Mouse (Mus musculus): Measurements from ENCODE around the gene Prkcz.

Gene Prkcz

GRCm38 (mm10) chr4:155239494-155239893 is 121.7 kb downstream of the Prkcz start:
- no peak for DNase-seq

GRCm38 (mm10) chr4:155238276-155238675 is 122.9 kb downstream of the Prkcz start:
- peak; percentile 74 for DNase-seq

GRCm38 (mm10) chr4:155236737-155237385 is 124.3 kb downstream of the Prkcz start:
- DNase-seq: peak; percentile 32

GRCm38 (mm10) chr4:155235311-155236119 is 125.6 kb downstream of the Prkcz start:
- DNase-seq: peak; percentile 92

GRCm38 (mm10) chr4:155234371-155235310 is 126.5 kb downstream of the Prkcz start:
- peak; percentile 52 for DNase-seq

- peak; percentile 78 for DNase-seq
These were observed 127.3 kb downstream of the Prkcz start for GRCm38 (mm10) chr4:155233878-155234277.

- peak; percentile 62 for DNase-seq
These were observed 132.7 kb downstream of the Prkcz start for GRCm38 (mm10) chr4:155228461-155228860.

GRCm38 (mm10) chr4:155227986-155228385 is 133.2 kb downstream of the Prkcz start:
- no peak for DNase-seq

- no peak for DNase-seq
These were observed 135.2 kb downstream of the Prkcz start for GRCm38 (mm10) chr4:155225918-155226317.

GRCm38 (mm10) chr4:155223594-155224528 is 137.3 kb downstream of the Prkcz start:
- DNase-seq: no peak

GRCm38 (mm10) chr4:155222841-155223593 is 138.1 kb downstream of the Prkcz start:
- DNase-seq: peak; percentile 100

GRCm38 (mm10) chr4:155222552-155222840 is 138.7 kb downstream of the Prkcz start, which contains the start of gene Ski:
Gene Ski, minus strand, starts transcription at chr4:155222592.
- DNase-seq: no peak

- peak; percentile 88 for DNase-seq
These were observed 139.3 kb downstream of the Prkcz start for GRCm38 (mm10) chr4:155221599-155222551.

- DNase-seq: no peak
These were observed 140.1 kb downstream of the Prkcz start for GRCm38 (mm10) chr4:155221106-155221505.

- peak; percentile 40 for DNase-seq
These were observed 140.7 kb downstream of the Prkcz start for GRCm38 (mm10) chr4:155220213-155221100.

GRCm38 (mm10) chr4:155219271-155220212 is 141.6 kb downstream of the Prkcz start:
- DNase-seq: peak; percentile 49

- no peak for DNase-seq
These were observed 142.9 kb downstream of the Prkcz start for GRCm38 (mm10) chr4:155218104-155218732.
